Mouse (Mus musculus): Measurements from ENCODE around the gene Ghr. TPM values are rescaled to one million over a fixed set of nuclear protein-coding genes. Genes with fewer than 3 reads are reported as not detected.

Gene Ghr
- polyA plus RNA-seq, 1 experiment = 1.6 TPM

GRCm38 (mm10) chr15:3295986-3296385, 287.3 kb downstream of the Ghr start:
- no peak overlapping the region for H3K4me3 ChIP-seq (ENCODE audit: extremely low read depth, insufficient read depth, insufficient read length)
- no peak overlapping the region for H3K27ac ChIP-seq (ENCODE audit: insufficient read depth, low read length)
- no peaks in the 10 kb centered on the region for H3K4me1 ChIP-seq (ENCODE audit: control insufficient read depth, insufficient read depth, insufficient read length)
- H3K27me3 ChIP-seq (ENCODE audit: control insufficient read depth, insufficient read depth, low read length) = no peaks in the 10 kb centered on the region
- TF ChIP-seq POLR2A (IDR thresholded peaks at IDR 0.05; ENCODE audit: low read depth, low read length) (no peak), CTCF (IDR thresholded peaks at IDR 0.05; ENCODE audit: extremely low read depth, insufficient read depth, insufficient read length, insufficient replicate concordance) (no peak)
- no peaks in the 10 kb centered on the region for H3K36me3 ChIP-seq (ENCODE audit: control insufficient read depth, insufficient read depth, low read length)
- DNase-seq (ENCODE audit: low read depth in 1 of 2, low spot score in 2 of 2) = no peak
- 93% methylated on average over 1 of the region's 1 CpGs for WGBS

GRCm38 (mm10) chr15:3293477-3293876, 289.8 kb downstream of the Ghr start:
- 8% methylated on average over 1 of the region's 1 CpGs for WGBS
- Histone ChIP-seq H3K36me3 (ENCODE audit: control insufficient read depth, insufficient read depth, low read length) (no peaks in the 10 kb centered on the region), H3K27ac (ENCODE audit: insufficient read depth, low read length) (no peak overlapping the region)

GRCm38 (mm10) chr15:3290435-3290834, 292.9 kb downstream of the Ghr start:
- Histone ChIP-seq H3K4me3 (ENCODE audit: extremely low read depth, insufficient read depth, insufficient read length) (no peak overlapping the region), H3K27me3 (ENCODE audit: control insufficient read depth, insufficient read depth, low read length) (no peaks in the 10 kb centered on the region), H3K27ac (ENCODE audit: insufficient read depth, low read length) (no peak overlapping the region), H3K36me3 (ENCODE audit: control insufficient read depth, insufficient read depth, low read length) (no peaks in the 10 kb centered on the region), H3K4me1 (ENCODE audit: control insufficient read depth, insufficient read depth, insufficient read length) (no peaks in the 10 kb centered on the region)
- DNase-seq (ENCODE audit: low read depth in 1 of 2, low spot score in 2 of 2) = no peak
- TF ChIP-seq POLR2A (IDR thresholded peaks at IDR 0.05; ENCODE audit: low read depth, low read length) (no peak), CTCF (IDR thresholded peaks at IDR 0.05; ENCODE audit: extremely low read depth, insufficient read depth, insufficient read length, insufficient replicate concordance) (no peak)
- 90% methylated on average over 3 of the region's 3 CpGs for WGBS

More at GRCm38 (mm10) chr15:3293477-3293876, 289.8 kb downstream of the Ghr start:
- DNase-seq (ENCODE audit: low read depth in 1 of 2, low spot score in 2 of 2) = no peak
- Histone ChIP-seq H3K4me3 (ENCODE audit: extremely low read depth, insufficient read depth, insufficient read length) (no peak overlapping the region), H3K27me3 (ENCODE audit: control insufficient read depth, insufficient read depth, low read length) (no peaks in the 10 kb centered on the region), H3K4me1 (ENCODE audit: control insufficient read depth, insufficient read depth, insufficient read length) (no peaks in the 10 kb centered on the region)
- TF ChIP-seq POLR2A (IDR thresholded peaks at IDR 0.05; ENCODE audit: low read depth, low read length) = no peak
- TF ChIP-seq CTCF (IDR thresholded peaks at IDR 0.05; ENCODE audit: extremely low read depth, insufficient read depth, insufficient read length, insufficient replicate concordance) = no peak

- H3K27me3 ChIP-seq (ENCODE audit: control insufficient read depth, insufficient read depth, low read length) = no peaks in the 10 kb centered on the region
- no peaks in the 10 kb centered on the region for H3K4me1 ChIP-seq (ENCODE audit: control insufficient read depth, insufficient read depth, insufficient read length)
- DNase-seq (ENCODE audit: low read depth in 1 of 2, low spot score in 2 of 2) = no peak
- no peak for TF ChIP-seq CTCF (IDR thresholded peaks at IDR 0.05; ENCODE audit: extremely low read depth, insufficient read depth, insufficient read length, insufficient replicate concordance)
- no peak for TF ChIP-seq POLR2A (IDR thresholded peaks at IDR 0.05; ENCODE audit: low read depth, low read length)
- H3K36me3 ChIP-seq (ENCODE audit: control insufficient read depth, insufficient read depth, low read length) = peaks cover 6% of the 10 kb centered on the region
- H3K27ac ChIP-seq (ENCODE audit: insufficient read depth, low read length) = no peak overlapping the region
- no peak overlapping the region for H3K4me3 ChIP-seq (ENCODE audit: extremely low read depth, insufficient read depth, insufficient read length)
These were observed 297.3 kb downstream of the Ghr start for GRCm38 (mm10) chr15:3286032-3286431.

GRCm38 (mm10) chr15:3281737-3282136, 301.6 kb downstream of the Ghr start:
- TF ChIP-seq CTCF (IDR thresholded peaks at IDR 0.05; ENCODE audit: extremely low read depth, insufficient read depth, insufficient read length, insufficient replicate concordance) (no peak), POLR2A (IDR thresholded peaks at IDR 0.05; ENCODE audit: low read depth, low read length) (no peak)
- no peak for DNase-seq (ENCODE audit: low read depth in 1 of 2, low spot score in 2 of 2)
- 98% methylated on average over 1 of the region's 1 CpGs for WGBS
- H3K36me3 ChIP-seq (ENCODE audit: control insufficient read depth, insufficient read depth, low read length) = peaks cover 15% of the 10 kb centered on the region
- H3K27me3 ChIP-seq (ENCODE audit: control insufficient read depth, insufficient read depth, low read length) = no peaks in the 10 kb centered on the region
- no peaks in the 10 kb centered on the region for H3K4me1 ChIP-seq (ENCODE audit: control insufficient read depth, insufficient read depth, insufficient read length)
- H3K27ac ChIP-seq (ENCODE audit: insufficient read depth, low read length) = no peak overlapping the region
- no peak overlapping the region for H3K4me3 ChIP-seq (ENCODE audit: extremely low read depth, insufficient read depth, insufficient read length)

DNA sequence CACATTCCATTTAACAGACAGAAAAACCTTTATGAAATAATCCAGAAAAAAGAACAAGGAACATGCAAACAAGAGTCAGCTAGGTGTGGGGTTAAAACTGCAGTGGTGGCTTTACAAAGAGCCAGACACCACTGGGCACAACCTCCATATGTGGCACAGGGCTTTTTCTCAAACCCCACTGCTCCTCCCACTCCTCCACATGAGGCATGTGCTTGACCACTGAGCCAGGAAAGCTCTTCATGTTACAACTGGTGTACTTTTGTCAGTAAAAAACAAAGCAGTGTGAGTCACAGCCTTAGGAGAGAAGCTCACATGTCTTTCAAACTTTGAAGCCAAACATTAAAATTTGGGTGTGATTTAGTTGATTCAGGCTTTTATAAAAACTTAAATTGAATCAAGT, 302.1 kb downstream of the Ghr start:
- DNase-seq (ENCODE audit: low read depth in 1 of 2, low spot score in 2 of 2) = no peak
- TF ChIP-seq CTCF (IDR thresholded peaks at IDR 0.05; ENCODE audit: extremely low read depth, insufficient read depth, insufficient read length, insufficient replicate concordance) (no peak), POLR2A (IDR thresholded peaks at IDR 0.05; ENCODE audit: low read depth, low read length) (no peak)

DNA sequence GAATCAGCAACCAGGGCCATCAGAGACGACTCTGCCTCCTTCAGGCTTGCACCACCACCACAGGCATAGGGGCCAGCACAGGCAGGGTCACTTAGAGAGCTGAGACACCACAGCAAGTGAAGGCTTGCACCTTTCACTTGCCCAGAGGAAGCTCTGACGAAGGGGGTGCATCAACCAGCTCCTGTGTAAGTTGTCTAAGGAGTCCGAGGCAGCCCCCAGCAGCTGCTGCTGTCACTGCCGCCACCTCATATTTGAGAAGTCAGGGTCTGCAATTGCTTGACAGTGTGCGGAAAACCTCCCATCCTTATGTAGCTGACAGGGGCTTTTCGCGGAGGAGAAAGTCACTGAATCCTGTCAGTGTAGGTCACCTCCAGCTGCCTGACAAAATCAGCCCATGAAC, 304.1 kb downstream of the Ghr start:
- Histone ChIP-seq H3K27ac (ENCODE audit: insufficient read depth, low read length) (no peak overlapping the region), H3K27me3 (ENCODE audit: control insufficient read depth, insufficient read depth, low read length) (no peaks in the 10 kb centered on the region), H3K4me1 (ENCODE audit: control insufficient read depth, insufficient read depth, insufficient read length) (no peaks in the 10 kb centered on the region), H3K4me3 (ENCODE audit: extremely low read depth, insufficient read depth, insufficient read length) (no peak overlapping the region), H3K36me3 (ENCODE audit: control insufficient read depth, insufficient read depth, low read length) (peaks cover 20% of the 10 kb centered on the region)
- TF ChIP-seq CTCF (IDR thresholded peaks at IDR 0.05; ENCODE audit: extremely low read depth, insufficient read depth, insufficient read length, insufficient replicate concordance) (no peak), POLR2A (IDR thresholded peaks at IDR 0.05; ENCODE audit: low read depth, low read length) (no peak)
- WGBS = 90% methylated on average over 7 of the region's 7 CpGs
- no peak for DNase-seq (ENCODE audit: low read depth in 1 of 2, low spot score in 2 of 2)

More for the DNA sequence above, 302.1 kb downstream of the Ghr start:
- Histone ChIP-seq H3K4me1 (ENCODE audit: control insufficient read depth, insufficient read depth, insufficient read length) (no peaks in the 10 kb centered on the region), H3K27ac (ENCODE audit: insufficient read depth, low read length) (no peak overlapping the region), H3K4me3 (ENCODE audit: extremely low read depth, insufficient read depth, insufficient read length) (no peak overlapping the region), H3K36me3 (ENCODE audit: control insufficient read depth, insufficient read depth, low read length) (peaks cover 15% of the 10 kb centered on the region), H3K27me3 (ENCODE audit: control insufficient read depth, insufficient read depth, low read length) (no peaks in the 10 kb centered on the region)
